Mouse (Mus musculus): ENCODE data around the gene Zkscan6. TPM values are rescaled to one million over a fixed set of nuclear protein-coding genes. Genes with fewer than 3 reads are reported as not detected.
A peak's percentile ranks its signal among the peaks of the same experiment; 100 is the strongest.

Zkscan6 gene
- polyA plus RNA-seq, 1 experiment from 2014 or later, result 9.5 TPM

GRCm38 (mm10) chr11:65779578-65779977 is 27.4 kb upstream of the Zkscan6 start:
- H3K27ac ChIP-seq, result peak overlapping the region; percentile 27; the same call in 1 of the 2 replicates
- H3K4me1 ChIP-seq (replicated peaks), result peaks cover 33% of the 10 kb centered on the region
- 85% methylated on average over 1 of the region's 1 CpGs for WGBS
- ATAC-seq (replicated peaks; ENCODE audit: insufficient number of reproducible peaks, insufficient read depth, low FRiP score, low read depth), result no peak
- 0 out of 2 replicates have a peak, but pooled peaks cover 3% of the 10 kb centered on the region for H3K36me3 ChIP-seq
- H3K9ac ChIP-seq, result no peak overlapping the region
- no peaks in the 10 kb centered on the region for H3K27me3 ChIP-seq
- H3K4me2 ChIP-seq, result no peak overlapping the region
- no peak overlapping the region for H3K4me3 ChIP-seq
- H3K9me3 ChIP-seq (replicated peaks), result no peaks in the 10 kb centered on the region

- WGBS, result 65% methylated on average over 3 of the region's 3 CpGs
- H3K4me2 ChIP-seq, result no peak overlapping the region
- no peak overlapping the region for H3K4me3 ChIP-seq
- peaks cover 48% of the 10 kb centered on the region for H3K4me1 ChIP-seq (replicated peaks)
- no peak overlapping the region for H3K9ac ChIP-seq
- H3K27me3 ChIP-seq, result no peaks in the 10 kb centered on the region
- H3K27ac ChIP-seq, result no peak overlapping the region
- H3K36me3 ChIP-seq, result 0 out of 2 replicates have a peak, but pooled peaks cover 3% of the 10 kb centered on the region
- no peaks in the 10 kb centered on the region for H3K9me3 ChIP-seq (replicated peaks)
- no peak for ATAC-seq (replicated peaks; ENCODE audit: insufficient number of reproducible peaks, insufficient read depth, low FRiP score, low read depth)
Measured at GRCm38 (mm10) chr11:65781596-65781995, 25.4 kb upstream of the Zkscan6 start.

- peaks cover 23% of the 10 kb centered on the region for H3K4me1 ChIP-seq (replicated peaks)
- no peaks in the 10 kb centered on the region for H3K36me3 ChIP-seq
- peak overlapping the region; percentile 62 for H3K4me2 ChIP-seq
- H3K27me3 ChIP-seq, result no peaks in the 10 kb centered on the region
- ATAC-seq (replicated peaks; ENCODE audit: insufficient number of reproducible peaks, insufficient read depth, low FRiP score, low read depth), result no peak
- no peaks in the 10 kb centered on the region for H3K9me3 ChIP-seq (replicated peaks)
- 66% methylated on average over 2 of the region's 2 CpGs for WGBS
- no peak overlapping the region for H3K27ac ChIP-seq
- peak overlapping the region; percentile 14; the same call in 1 of the 2 replicates for H3K4me3 ChIP-seq
- H3K9ac ChIP-seq, result no peak overlapping the region
Measured at GRCm38 (mm10) chr11:65786160-65786559, 20.8 kb upstream of the Zkscan6 start.

GRCm38 (mm10) chr11:65787421-65788151 is 19.4 kb upstream of the Zkscan6 start:
- H3K27me3 ChIP-seq, result no peaks in the 10 kb centered on the region
- no peaks in the 10 kb centered on the region for H3K9me3 ChIP-seq (replicated peaks)
- H3K4me3 ChIP-seq, result peak overlapping the region; percentile 97
- peak overlapping the region; percentile 62 for H3K4me2 ChIP-seq
- peak overlapping the region; percentile 85 for H3K27ac ChIP-seq
- no peaks in the 10 kb centered on the region for H3K36me3 ChIP-seq
- H3K9ac ChIP-seq, result peak overlapping the region; percentile 99
- under 1% methylated on average over 70 of the region's 71 CpGs for WGBS
- H3K4me1 ChIP-seq (replicated peaks), result peaks cover 23% of the 10 kb centered on the region
- ATAC-seq (replicated peaks; ENCODE audit: insufficient number of reproducible peaks, insufficient read depth, low FRiP score, low read depth), result peak; percentile 82

- Histone ChIP-seq H3K4me2 (peak within 1 kb of the TSS; percentile 62), H3K9ac (peak within 1 kb of the TSS; percentile 99), H3K27me3 (no peaks in the 10 kb centered on the region), H3K4me3 (peak within 1 kb of the TSS; percentile 97), H3K36me3 (no peaks in the 10 kb centered on the region), H3K27ac (peak within 1 kb of the TSS; percentile 85), H3K4me1 (replicated peaks) (peaks cover 23% of the 10 kb centered on the region), H3K9me3 (replicated peaks) (no peaks in the 10 kb centered on the region)
- 2% methylated on average over 36 of the region's 36 CpGs for WGBS
- peak; percentile 99 for ATAC-seq (replicated peaks; ENCODE audit: insufficient number of reproducible peaks, insufficient read depth, low FRiP score, low read depth)
Measured at GRCm38 (mm10) chr11:65788154-65788553, 18.8 kb upstream of the Zkscan6 start, which contains the start of gene Map2k4. Map2k4 (minus strand) TSS chr11:65788297.

- Histone ChIP-seq H3K4me1 (replicated peaks) (no peaks in the 10 kb centered on the region), H3K27ac (no peak overlapping the region), H3K9ac (no peak overlapping the region), H3K27me3 (no peaks in the 10 kb centered on the region), H3K9me3 (replicated peaks) (no peaks in the 10 kb centered on the region), H3K4me3 (no peak overlapping the region), H3K4me2 (no peak overlapping the region; the same call in 1 of the 2 replicates), H3K36me3 (no peaks in the 10 kb centered on the region)
- ATAC-seq (replicated peaks; ENCODE audit: insufficient number of reproducible peaks, insufficient read depth, low FRiP score, low read depth), result no peak
- WGBS, result 45% methylated on average over 10 of the region's 10 CpGs
Measured at GRCm38 (mm10) chr11:65794428-65795219, 12.4 kb upstream of the Zkscan6 start.

- 76% methylated on average over 1 of the region's 1 CpGs for WGBS
- Histone ChIP-seq H3K4me2 (no peak overlapping the region), H3K9ac (no peak overlapping the region), H3K4me1 (replicated peaks) (no peaks in the 10 kb centered on the region), H3K27me3 (no peaks in the 10 kb centered on the region), H3K9me3 (replicated peaks) (no peaks in the 10 kb centered on the region), H3K36me3 (no peaks in the 10 kb centered on the region), H3K27ac (no peak overlapping the region), H3K4me3 (no peak overlapping the region)
- ATAC-seq (replicated peaks; ENCODE audit: insufficient number of reproducible peaks, insufficient read depth, low FRiP score, low read depth), result no peak
Measured at GRCm38 (mm10) chr11:65795896-65796295, 11.1 kb upstream of the Zkscan6 start.

GRCm38 (mm10) chr11:65801899-65802298 is 5.1 kb upstream of the Zkscan6 start:
- no peak for ATAC-seq (replicated peaks; ENCODE audit: insufficient number of reproducible peaks, insufficient read depth, low FRiP score, low read depth)
- Histone ChIP-seq H3K27ac (no peak overlapping the region), H3K4me3 (no peak overlapping the region), H3K27me3 (no peaks in the 10 kb centered on the region), H3K9me3 (replicated peaks) (no peaks in the 10 kb centered on the region), H3K36me3 (no peaks in the 10 kb centered on the region), H3K4me1 (replicated peaks) (no peaks in the 10 kb centered on the region), H3K9ac (no peak overlapping the region), H3K4me2 (no peak overlapping the region)
- 54% methylated on average over 3 of the region's 3 CpGs for WGBS

- H3K9me3 ChIP-seq (replicated peaks), result no peaks in the 10 kb centered on the region
- H3K4me3 ChIP-seq, result peak overlapping the region; percentile 78
- peak overlapping the region; percentile 65 for H3K9ac ChIP-seq
- H3K4me1 ChIP-seq (replicated peaks), result peaks cover 7% of the 10 kb centered on the region
- H3K4me2 ChIP-seq, result peak overlapping the region; percentile 88
- peak; percentile 11; the same call in 1 of the 2 replicates for ATAC-seq (replicated peaks; ENCODE audit: insufficient number of reproducible peaks, insufficient read depth, low FRiP score, low read depth)
- no peaks in the 10 kb centered on the region for H3K36me3 ChIP-seq
- no peaks in the 10 kb centered on the region for H3K27me3 ChIP-seq
- WGBS, result under 1% methylated on average over 20 of the region's 20 CpGs
- H3K27ac ChIP-seq, result peak overlapping the region; percentile 88
Measured at GRCm38 (mm10) chr11:65806321-65806904, 562 bp upstream of the Zkscan6 start.

- H3K4me3 ChIP-seq, result peak overlapping the region; percentile 78
- H3K4me1 ChIP-seq (replicated peaks), result peaks cover 7% of the 10 kb centered on the region
- peak overlapping the region; percentile 88 for H3K27ac ChIP-seq
- peak overlapping the region; percentile 74 for H3K9ac ChIP-seq
- ATAC-seq (replicated peaks; ENCODE audit: insufficient number of reproducible peaks, insufficient read depth, low FRiP score, low read depth), result no peak
- H3K4me2 ChIP-seq, result peak overlapping the region; percentile 88
- H3K36me3 ChIP-seq, result no peaks in the 10 kb centered on the region
- WGBS, result 41% methylated on average over 7 of the region's 7 CpGs
- H3K9me3 ChIP-seq (replicated peaks), result no peaks in the 10 kb centered on the region
- H3K27me3 ChIP-seq, result no peaks in the 10 kb centered on the region
Measured at GRCm38 (mm10) chr11:65807601-65808000, 626 bp downstream of the Zkscan6 start.

GRCm38 (mm10) chr11:65812088-65812487 is 5.1 kb downstream of the Zkscan6 start:
- peaks cover 13% of the 10 kb centered on the region for H3K4me1 ChIP-seq (replicated peaks)
- no peak overlapping the region for H3K4me3 ChIP-seq
- H3K36me3 ChIP-seq, result peaks cover 21% of the 10 kb centered on the region; the same call in 1 of the 2 replicates
- no peaks in the 10 kb centered on the region for H3K27me3 ChIP-seq
- no peak overlapping the region for H3K27ac ChIP-seq
- no peak overlapping the region for H3K9ac ChIP-seq
- no peak for ATAC-seq (replicated peaks; ENCODE audit: insufficient number of reproducible peaks, insufficient read depth, low FRiP score, low read depth)
- no peaks in the 10 kb centered on the region for H3K9me3 ChIP-seq (replicated peaks)
- WGBS, result 40% methylated on average over 5 of the region's 5 CpGs
- H3K4me2 ChIP-seq, result no peak overlapping the region
